Mouse (Mus musculus) common myeloid progenitor, adult 5-6 weeks (primary cell): ENCODE results near the gene Gucd1. TPM values are rescaled to one million over a fixed set of nuclear protein-coding genes. Genes with fewer than 3 reads are reported as not detected.
A peak's percentile ranks its signal among the peaks of the same experiment; 100 is the strongest.

Experiments used
- ATAC-seq: replicated peaks from 2 replicates; pipeline ENCODE4 v1.8.0; 2016; ENCODE audit warnings: low read depth, mild to moderate bottlenecking, moderate TSS enrichment, inconsistent platforms; ENCODE audit not compliant: poor library complexity, severe bottlenecking
- total RNA-seq: library from RNA; stranded (forward); fragments of 200-1000, 187-1606 nt; gene quantifications from 2 replicates; pipeline ENCODE4 v1.2.3, GENCODE M21; 2017

Gene Gucd1
- total RNA-seq, 1 experiment from 2014 or later = 11.5 TPM

DNA sequence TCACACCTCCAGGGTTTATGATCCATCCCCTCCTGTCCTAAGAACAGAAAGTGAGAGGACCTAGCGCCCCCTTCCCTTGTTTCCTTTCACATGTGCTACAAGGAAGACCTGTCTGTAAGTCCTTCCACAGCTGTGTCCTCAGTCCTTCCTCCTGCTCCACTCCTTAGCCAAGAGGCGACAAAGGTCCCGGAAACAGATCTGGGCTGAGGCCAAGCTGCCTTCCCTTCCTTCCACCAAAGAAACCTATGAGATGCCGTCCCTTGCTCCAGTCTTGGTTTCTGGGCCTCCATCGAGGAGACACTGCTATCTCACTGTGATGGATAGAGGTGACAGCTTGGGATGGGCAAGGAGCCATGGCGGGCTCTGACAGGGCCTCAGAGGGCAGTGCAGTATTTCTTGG lies 182.7 kb downstream of the Gucd1 start:
- ATAC-seq = no peak

DNA sequence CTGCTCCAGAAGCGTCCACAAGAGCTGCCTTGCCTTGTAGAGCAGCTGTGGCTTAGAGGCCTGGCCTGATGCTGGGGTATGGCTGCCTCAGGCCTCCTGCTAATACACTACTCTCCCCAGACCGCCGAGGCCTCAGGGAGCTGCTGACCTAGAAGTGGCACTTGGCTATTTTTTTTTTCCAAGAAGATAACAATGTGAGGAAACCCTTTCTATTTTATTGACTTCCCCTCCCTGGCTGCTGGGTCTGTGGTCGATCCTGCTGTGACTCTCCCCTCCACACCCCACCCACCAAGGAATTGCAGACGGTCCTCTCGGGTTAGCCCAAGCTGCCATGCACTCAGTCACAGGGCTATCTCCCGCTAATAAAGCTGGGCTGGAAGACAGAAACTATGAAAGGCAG lies 183.6 kb downstream of the Gucd1 start:
- no peak for ATAC-seq

DNA sequence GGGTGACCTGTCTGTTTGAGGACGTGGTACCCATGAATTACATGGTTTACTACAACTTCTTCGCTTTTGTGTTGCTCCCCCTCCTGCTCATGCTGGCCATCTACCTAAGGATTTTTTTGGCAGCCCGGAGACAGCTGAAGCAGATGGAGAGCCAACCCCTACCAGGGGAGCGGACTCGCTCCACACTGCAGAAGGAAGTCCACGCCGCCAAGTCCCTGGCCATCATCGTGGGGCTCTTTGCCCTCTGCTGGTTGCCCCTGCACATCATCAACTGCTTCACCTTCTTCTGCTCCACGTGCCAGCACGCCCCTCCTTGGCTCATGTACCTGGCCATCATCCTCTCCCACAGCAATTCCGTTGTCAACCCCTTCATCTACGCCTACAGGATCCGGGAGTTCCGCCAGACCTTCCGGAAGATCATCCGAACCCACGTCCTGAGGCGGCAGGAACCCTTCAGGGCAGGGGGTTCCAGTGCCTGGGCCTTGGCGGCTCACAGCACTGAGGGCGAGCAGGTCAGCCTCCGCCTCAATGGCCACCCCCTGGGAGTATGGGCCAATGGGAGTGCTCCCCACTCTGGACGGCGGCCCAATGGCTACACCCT lies 184.5 kb downstream of the Gucd1 start:
- no peak for ATAC-seq

DNA sequence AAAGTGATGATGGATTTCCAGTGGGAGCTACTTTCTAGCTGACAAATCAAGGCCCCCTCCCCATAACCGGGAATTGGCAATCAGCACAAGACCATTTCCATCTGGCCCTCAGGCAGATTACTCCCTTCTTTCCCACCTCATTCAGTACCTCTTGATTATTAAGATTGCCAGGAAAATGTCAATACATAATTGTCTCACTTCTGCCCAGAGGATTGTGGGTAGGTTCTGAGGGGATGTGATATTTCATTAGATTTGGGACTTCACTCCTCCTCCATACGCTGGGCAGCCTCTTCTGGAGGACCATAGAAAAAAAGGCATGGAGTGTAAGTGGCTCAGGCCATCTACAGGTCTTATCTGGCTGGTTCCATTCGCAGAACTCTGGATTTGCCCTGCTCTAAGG lies 185.5 kb downstream of the Gucd1 start:
- ATAC-seq = no peak

DNA sequence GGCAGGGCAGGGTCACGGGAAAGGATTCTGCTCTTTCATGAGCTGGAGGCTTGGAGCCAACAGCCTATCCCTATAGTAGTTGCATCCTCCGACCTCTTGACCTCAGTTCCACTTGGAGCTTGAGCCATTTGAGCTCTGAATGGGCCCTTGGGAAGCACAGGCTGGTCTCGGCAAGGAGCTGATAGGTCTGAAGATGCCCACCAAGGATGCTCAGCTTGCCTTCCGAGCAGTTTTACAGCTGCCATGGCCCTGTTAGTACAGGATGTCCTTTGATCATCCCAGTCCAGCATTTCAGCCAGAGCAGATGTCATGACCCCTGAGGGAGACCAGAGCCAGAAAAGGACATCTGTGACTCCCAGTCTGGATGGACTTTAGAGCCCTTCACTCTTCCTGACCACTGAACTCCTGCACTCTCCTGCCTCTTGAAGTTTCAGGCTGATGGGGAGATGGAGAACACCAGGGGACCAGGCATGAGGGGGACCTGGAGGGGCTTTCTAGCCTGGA lies 189.5 kb downstream of the Gucd1 start:
- no peak for ATAC-seq

DNA sequence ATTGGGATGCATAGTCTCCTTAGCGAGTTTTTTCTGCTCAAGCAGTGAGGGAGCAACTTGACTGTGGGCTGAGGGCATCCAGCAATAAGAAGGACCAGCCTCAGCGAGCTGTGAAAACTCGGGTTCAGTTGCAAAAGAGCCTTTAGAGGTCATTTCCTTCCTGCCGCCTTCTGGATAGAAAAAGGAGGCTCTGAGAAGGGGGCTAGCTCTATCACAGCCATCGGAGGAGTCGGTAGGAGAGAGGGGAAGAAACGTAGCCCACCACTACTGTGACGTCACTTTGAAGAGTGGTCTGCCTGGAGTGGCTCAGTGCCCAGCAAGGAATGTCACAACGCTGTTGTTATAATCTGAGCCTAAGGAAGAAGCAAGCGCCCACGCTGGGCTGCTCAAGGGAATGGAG lies 190.7 kb downstream of the Gucd1 start:
- ATAC-seq = peak; percentile 40

DNA sequence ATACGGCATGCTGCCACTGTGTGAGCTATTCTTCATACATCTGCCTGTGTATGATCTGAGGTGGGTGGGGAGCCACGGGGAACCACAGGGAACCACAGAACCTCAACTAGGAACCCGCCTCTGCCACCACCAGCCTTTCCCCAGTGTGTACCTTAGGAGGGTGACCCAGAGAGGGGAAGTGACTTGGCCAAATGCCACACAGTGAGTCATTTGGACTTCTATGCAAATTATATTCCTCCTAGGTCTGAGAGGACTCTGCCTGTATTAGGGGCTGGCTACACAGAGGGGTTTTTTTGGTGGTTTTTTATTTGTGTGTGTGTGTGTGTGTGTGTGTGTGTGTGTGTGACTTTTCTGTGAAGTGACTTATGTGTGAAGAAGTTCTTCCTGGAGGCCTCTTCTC lies 191.2 kb downstream of the Gucd1 start:
- ATAC-seq = peak; percentile 94

DNA sequence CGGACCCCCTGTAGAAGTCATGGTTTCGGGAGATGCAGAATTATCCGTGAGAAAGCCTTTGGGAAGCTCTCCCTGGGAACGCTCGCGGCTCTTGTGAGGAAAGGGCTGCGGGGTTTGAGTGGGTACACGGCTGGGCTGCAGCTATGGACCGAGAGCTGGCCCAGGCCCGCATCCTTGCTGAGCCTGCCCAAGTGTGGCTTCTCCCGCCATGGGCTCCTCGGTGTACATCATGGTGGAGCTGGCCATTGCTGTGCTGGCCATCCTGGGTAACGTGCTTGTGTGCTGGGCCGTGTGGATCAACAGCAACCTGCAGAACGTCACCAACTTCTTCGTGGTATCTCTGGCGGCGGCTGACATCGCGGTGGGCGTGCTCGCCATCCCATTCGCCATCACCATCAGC lies 192.0 kb downstream of the Gucd1 start:
- ATAC-seq = no peak

DNA sequence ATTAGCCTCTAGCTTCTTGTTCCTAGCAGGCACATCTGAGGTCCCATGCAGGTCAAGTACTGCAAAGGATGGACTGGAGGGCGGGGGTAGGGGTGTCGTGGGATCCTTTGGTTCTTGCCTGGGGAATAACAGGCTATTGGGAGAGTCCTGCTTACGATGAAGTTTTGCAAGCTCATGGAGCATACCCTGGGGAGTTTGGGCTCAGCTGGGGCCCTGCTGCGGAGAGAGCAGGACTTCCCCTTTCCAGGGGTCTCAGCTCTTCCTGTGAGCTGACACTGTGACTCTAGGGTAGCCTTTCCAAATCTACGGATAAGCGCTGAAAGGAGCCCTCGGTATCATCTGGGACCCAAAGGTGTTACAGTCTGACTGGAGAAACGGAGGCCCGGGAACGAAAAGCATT lies 193.4 kb downstream of the Gucd1 start:
- peak; percentile 24 for ATAC-seq

DNA sequence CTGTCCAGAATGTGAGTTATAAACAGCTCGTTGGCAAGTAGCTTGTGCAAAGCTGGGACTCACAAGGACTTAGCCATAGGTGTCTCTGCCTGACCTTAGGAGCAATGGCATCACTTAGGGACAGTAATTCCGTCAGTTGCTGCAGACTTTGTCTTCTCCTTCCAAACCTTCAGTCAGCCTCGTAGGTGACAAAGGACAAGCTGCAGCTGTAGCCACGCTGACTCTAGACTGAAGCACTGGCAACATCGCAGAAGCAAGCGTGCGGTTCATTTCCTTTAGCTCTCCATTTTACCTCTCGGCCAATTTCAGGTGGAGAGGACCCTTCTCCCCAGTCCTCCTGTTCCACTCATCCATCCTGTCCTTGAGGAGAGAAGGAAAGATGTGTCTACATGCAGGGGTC lies 193.8 kb downstream of the Gucd1 start:
- no peak for ATAC-seq

DNA sequence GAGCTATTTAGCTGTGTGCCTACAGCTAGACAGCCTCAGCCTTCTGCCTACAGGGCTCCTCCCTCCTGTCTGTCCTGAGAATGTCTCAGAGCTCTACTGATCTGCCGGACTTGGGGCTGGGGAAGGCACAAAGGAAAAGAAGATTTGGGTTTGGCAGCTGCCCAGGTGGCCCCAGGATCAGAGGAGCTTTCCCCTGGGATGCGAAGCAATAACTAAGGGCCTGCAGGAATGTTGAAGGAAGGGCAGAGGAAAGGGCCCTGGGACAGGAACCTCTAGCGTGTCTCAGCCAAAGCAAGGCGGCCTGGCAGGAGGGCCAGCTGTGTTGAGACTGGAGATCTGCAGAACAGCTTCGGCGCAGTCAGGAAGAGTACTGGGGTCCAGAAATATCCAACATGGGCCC lies 194.8 kb downstream of the Gucd1 start:
- no peak for ATAC-seq

DNA sequence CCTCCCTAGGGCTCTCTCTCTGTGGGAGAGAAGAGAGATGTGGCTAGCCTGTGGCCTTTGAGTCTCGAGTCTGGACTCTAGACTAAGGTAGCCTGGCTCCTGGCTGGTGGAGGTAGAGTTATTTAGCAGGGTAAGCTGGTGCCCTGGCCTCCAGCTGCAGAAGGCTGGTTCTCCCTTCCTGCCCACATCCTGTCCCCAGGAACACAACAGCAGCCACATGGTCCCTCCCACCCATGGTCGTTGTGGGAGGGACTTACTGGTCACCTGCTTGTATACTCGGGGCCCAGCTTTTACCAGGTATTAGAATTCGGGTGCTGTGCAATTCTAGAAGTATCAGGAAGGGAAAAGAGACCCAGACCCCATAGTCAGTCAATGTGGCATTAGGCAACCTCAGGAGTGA lies 197.5 kb downstream of the Gucd1 start:
- ATAC-seq = peak; percentile 55

DNA sequence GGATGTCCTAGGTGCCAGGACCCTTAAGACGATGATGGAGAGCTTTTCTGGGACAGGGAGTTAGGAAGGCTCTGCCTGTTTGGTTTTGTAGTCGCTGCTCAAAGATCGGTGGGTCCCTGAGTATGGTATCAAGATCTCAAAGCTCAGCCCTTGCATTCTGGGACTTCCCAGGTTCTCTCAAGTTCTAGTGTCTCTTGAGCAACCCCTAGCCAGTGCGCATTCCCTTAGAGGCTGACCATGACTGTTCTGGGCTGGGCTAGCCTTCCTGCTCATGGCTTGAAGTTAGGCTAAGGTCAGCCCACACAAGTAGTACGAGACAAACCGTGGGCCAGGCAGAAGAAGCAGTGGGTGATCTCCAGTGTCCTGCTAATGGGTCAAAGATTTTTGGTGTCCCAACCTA lies 199.6 kb downstream of the Gucd1 start:
- ATAC-seq = no peak

DNA sequence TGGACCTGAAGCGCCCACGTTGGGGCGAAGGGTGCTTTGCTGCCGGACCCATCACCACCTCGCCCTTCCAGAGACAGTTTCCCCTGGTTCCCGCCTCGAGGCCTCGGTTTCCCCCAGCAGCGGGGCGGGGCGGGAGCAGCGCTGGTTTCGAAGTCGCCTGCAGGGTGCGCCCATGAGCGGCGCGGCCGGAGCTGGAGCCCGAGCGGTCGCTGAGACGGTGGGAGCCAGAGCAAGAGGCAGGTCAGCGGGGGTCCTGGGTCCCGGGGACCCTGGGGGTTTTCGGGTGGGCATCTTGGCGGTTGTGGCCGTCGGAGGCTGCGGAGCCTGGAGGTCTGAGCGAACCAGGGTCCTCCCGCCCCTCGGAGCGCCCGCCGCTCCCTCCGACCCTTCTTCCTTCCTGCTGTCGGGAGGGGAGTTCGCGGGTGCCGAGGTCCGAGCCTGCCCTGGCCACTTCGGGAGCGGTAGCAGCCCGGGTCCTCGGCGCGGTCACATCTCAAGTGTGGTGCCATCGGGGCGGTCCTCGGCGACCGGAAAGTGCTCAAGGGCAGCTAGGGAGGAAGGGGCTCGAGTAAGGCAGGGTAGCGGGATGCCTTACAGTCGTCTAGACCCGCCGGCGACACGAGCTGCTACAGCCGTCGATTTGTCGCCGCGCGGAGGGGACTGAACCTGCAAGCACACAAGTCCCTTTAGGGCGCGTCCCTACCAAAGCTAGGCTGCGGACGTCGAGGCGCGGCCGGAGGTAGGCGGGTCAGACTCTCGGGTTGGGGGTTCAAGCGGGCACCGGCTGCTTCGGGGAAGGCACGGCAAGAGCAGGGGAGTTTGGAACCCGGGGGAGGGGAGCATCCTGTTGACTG lies 200.6 kb downstream of the Gucd1 start:
- ATAC-seq = peak; percentile 20

DNA sequence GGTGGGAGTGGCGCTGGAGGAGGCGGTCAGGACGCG lies 201.1 kb downstream of the Gucd1 start, which contains the start of gene Adora2a:
Gene Adora2a, plus strand, starts transcription at position 6 of the 36 bp plus-strand sequence.
- no peak; the same call in 1 of the 2 replicates for ATAC-seq

DNA sequence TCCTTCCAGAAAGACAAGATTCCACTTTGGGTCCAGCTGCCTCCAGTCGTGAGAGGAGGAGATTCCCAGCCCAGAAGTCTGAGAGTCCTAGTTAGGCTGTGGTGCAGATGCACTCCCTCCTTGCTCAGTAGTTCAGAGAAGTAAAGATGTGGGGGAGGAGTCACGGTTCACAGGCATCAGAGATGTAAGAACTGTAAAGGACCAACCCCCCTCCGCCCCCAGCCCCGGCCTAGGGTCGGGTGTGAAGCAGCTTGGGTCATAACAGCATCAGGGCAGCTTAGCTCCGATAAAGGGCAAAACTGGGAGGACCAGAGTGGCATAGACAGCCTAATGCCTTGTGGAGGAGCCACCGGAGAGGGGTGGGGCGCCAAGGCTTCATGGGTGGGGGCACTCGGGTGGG lies 201.3 kb downstream of the Gucd1 start:
- ATAC-seq = 0 out of 2 replicates have a peak, but pooled peaks have one; percentile 5

DNA sequence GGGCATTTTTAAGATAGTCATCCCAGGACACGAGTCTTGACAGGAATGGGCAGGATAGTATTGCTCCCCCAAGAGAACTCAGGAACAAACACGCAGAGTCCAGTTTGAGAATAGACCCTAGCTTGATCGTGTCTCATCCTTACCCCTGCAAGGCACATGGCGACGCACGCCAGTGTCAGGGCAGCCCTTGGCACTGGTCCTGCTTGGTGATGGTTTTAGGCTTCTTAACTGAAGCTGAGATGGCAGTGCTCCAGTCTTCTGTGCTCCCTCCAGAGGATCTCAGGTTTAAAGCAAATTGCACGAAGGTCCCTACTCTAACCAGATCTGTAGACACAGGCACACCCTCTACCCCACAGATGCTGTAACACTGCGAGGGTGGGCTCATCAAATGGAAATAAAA lies 202.0 kb downstream of the Gucd1 start:
- no peak for ATAC-seq

DNA sequence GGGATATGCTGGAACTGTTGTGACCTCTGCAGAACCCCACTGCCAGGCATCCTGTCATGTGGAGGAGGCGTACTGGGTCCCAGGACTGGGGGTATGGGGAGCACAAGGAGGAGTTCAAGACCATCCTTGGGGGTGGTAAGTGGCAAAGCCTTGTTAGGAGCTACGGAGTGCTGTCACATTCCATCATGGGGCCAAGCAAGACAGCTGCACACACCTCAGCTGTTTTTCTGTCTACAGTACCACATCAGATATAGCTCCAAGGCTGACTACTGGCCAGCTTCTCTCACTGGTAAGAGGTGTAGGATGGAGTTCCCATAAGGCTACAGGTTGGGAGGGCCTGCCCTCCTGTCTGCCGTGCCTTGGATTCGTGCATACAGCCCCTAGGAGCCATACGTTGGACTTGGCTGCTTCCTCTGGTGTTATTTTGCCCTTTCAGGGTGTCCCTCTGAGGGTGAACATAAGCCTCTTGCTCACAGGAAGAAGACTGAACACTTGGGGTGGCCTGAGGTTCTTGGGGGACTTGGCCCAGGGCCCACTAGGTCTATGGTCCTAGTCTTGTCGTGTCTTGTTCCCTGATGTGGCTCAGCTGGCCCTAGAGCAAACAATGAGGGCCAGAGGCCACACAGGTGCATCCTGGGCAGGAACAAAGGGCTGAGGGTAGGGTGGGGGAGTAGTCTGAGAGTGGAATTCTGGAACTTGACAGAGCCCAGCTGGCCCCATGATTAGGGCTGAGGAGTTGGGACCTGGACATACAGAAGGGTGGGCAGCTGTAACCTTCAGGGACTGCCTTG lies 203.4 kb downstream of the Gucd1 start:
- no peak for ATAC-seq

DNA sequence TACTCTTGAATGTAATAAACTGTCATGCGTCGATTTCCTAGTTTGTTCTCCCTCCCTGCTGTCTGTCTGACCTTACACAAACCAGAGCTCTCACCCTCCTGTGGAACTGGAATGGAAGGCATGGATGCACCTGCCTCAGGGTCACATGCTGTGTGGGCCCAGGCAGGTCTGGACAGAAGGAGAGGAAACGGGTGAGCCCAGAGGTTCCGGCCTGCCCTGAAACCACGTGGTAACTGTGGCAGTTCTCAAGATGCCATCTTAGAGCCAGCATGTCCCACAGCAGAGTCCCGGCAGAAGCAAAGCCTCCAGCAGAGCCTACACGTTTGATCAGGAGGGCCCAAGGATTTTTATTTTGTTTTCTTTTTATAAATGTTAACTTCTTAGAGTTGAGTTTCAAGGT lies 205.4 kb downstream of the Gucd1 start:
- peak; percentile 43 for ATAC-seq

DNA sequence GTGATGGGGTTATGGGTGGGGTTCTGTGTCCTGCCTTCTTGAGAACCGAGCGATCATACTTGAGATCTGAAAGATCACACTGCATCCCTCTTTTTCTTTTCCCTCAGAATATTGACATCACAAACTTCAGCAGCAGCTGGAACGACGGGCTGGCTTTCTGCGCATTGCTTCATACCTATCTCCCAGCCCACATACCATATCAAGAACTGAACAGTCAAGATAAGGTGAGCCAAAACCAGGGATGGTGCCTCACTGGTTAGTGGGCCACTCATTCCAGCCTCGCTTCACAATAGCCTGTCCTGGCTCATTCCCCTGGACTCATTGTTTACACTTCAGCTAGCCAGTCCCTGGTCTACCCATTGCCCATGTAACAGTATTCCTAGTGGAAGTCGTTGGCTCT lies 210.6 kb downstream of the Gucd1 start:
- ATAC-seq = no peak

DNA sequence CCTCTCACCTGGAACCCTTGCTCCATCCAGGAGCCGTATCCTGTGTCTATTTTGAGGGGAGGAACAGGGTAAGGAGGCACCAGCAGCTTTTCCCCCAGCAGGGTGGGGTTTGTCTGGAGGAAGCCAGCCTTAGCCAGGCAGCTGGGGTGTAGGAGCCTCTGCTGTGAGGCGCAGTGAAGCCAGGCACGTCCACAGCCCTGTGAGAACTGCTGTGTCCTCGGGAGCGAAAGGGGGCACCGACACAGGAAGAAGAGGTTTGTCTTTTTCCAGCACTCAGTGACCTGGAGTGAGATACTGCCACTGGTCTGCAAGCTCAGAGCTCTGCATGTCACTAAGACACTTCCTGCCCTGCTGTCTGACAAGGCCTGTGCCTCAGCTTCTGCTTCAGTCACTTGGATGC lies 213.4 kb downstream of the Gucd1 start:
- ATAC-seq = peak; percentile 13; the same call in 1 of the 2 replicates
